Mouse (Mus musculus): Measurements from ENCODE around the gene Atp6v0e. TPM values are rescaled to one million over a fixed set of nuclear protein-coding genes. Genes with fewer than 3 reads are reported as not detected.

Atp6v0e gene
- polyA plus RNA-seq, 1 experiment from 2014 or later = 87.3 TPM

DNA sequence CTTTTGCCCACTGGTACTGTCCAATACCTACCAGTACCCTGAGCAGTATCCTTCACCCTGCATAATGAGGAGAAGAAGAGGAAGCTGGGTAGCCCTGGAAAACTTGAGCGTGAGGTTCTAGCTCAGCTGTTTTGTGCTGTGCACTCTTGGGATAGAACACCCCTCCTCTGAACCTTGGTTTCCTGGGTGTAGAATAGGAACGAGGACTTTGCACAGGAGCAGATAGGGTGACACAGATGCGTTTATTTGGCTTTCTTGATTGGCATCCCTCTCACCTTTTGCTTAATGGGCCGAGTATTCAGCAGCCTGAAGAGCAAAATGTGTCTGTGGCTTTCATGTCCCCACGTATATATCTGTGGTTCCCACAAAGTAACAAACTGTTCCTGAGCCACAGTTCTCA lies 41.1 kb upstream of the Atp6v0e start:
- Histone ChIP-seq H3K4me1 (replicated peaks; ENCODE audit: control insufficient read depth, insufficient read depth, low read length) (no peaks in the 10 kb centered on the region), H3K27ac (ENCODE audit: low read depth, low read length) (no peak overlapping the region), H3K9me3 (ENCODE audit: control insufficient read depth, low read length) (no peaks in the 10 kb centered on the region), H3K9ac (ENCODE audit: low read length) (no peak overlapping the region), H3K27me3 (ENCODE audit: control insufficient read depth, insufficient read depth, low read length) (no peaks in the 10 kb centered on the region), H3K36me3 (ENCODE audit: control insufficient read depth, insufficient read depth, low read length) (no peaks in the 10 kb centered on the region; the same call in 1 of the 2 replicates), H3K4me2 (ENCODE audit: low read depth, low read length, severe bottlenecking) (no peak overlapping the region), H3K4me3 (ENCODE audit: low read depth, low read length) (no peak overlapping the region)
- ATAC-seq (replicated peaks; ENCODE audit: low FRiP score) (no peak), DNase-seq (ENCODE audit: low spot score) (no peak)
- WGBS = 91% methylated on average over 5 of the region's 5 CpGs

DNA sequence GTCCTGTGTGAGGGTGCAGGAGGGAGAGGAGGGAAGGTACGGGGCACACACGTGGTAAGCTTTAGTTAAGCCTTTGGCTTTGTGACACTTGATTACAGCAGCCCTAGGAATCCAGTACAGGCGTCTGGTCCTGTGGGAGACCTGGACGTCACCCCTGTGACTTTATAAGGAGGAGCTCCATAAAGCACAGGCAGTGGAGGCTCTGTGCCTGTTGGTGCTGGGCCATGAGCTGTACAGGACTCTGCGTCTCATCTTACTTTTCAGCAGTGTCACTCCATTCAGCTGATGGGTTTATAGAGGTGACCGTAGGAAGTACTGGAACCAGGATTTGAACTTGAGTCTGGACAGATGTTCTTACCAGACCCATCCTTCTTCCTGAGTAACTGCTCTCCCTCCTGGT lies 39.0 kb upstream of the Atp6v0e start:
- H3K4me2 ChIP-seq (ENCODE audit: low read depth, low read length, severe bottlenecking) = no peak overlapping the region
- no peak overlapping the region for H3K4me3 ChIP-seq (ENCODE audit: low read depth, low read length)
- no peaks in the 10 kb centered on the region for H3K27me3 ChIP-seq (ENCODE audit: control insufficient read depth, insufficient read depth, low read length)
- no peak overlapping the region for H3K9ac ChIP-seq (ENCODE audit: low read length)
- peaks cover 4% of the 10 kb centered on the region; the same call in 1 of the 2 replicates for H3K36me3 ChIP-seq (ENCODE audit: control insufficient read depth, insufficient read depth, low read length)
- DNase-seq (ENCODE audit: low spot score) (no peak), ATAC-seq (replicated peaks; ENCODE audit: low FRiP score) (no peak)
- no peaks in the 10 kb centered on the region for H3K4me1 ChIP-seq (replicated peaks; ENCODE audit: control insufficient read depth, insufficient read depth, low read length)
- H3K9me3 ChIP-seq (ENCODE audit: control insufficient read depth, low read length) = no peaks in the 10 kb centered on the region
- no peak overlapping the region for H3K27ac ChIP-seq (ENCODE audit: low read depth, low read length)
- WGBS = 91% methylated on average over 6 of the region's 6 CpGs

DNA sequence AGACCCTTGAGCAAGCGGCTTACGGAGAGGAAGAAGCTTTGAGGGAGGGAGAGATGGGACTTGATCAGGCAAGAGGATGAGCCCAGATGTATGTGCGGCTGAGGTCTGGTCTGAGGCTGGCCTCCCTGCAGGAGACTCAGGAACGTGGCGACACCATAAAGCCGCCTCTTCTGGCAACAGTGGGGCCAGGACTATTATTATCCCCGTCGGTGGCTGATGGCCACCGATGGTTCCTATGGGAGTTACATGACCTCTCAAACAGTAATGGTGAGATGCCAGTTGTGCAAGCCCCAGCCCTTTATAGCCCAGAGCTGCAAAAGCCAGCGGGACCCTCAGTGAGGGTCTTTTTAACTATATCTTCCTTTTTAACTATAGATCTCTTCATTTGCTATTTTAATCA lies 38.0 kb upstream of the Atp6v0e start:
- Histone ChIP-seq H3K4me1 (replicated peaks; ENCODE audit: control insufficient read depth, insufficient read depth, low read length) (no peaks in the 10 kb centered on the region), H3K4me2 (ENCODE audit: low read depth, low read length, severe bottlenecking) (no peak overlapping the region), H3K9me3 (ENCODE audit: control insufficient read depth, low read length) (no peaks in the 10 kb centered on the region), H3K36me3 (ENCODE audit: control insufficient read depth, insufficient read depth, low read length) (peaks cover 4% of the 10 kb centered on the region; the same call in 1 of the 2 replicates), H3K27ac (ENCODE audit: low read depth, low read length) (no peak overlapping the region), H3K9ac (ENCODE audit: low read length) (no peak overlapping the region), H3K27me3 (ENCODE audit: control insufficient read depth, insufficient read depth, low read length) (no peaks in the 10 kb centered on the region), H3K4me3 (ENCODE audit: low read depth, low read length) (no peak overlapping the region)
- WGBS = 96% methylated on average over 10 of the region's 10 CpGs
- DNase-seq (ENCODE audit: low spot score) = no peak
- ATAC-seq (replicated peaks; ENCODE audit: low FRiP score) = no peak

DNA sequence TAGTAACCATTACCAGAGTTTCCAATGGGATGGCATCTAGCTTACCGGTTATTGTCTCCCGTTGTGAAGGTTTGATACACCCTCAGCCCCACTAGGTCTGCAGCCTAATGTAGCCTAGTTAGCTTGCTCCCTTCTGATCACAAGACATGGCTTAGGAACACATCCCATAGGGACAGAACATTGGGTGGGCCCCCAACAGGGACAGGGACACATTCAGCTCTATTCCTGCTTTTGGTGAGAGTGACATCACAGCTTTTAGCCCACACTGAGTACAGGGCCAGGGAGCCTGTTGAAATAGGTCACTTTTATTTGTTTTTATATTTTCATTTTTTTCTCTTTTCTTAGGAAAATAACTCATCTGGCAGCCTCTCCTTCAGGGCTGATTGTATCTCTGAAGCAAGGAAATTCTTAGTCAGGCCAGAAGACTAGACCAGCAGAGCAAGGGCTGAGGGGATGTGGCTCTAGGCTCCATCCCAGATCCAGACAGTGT lies 37.5 kb upstream of the Atp6v0e start:
- DNase-seq (ENCODE audit: low spot score) (no peak), ATAC-seq (replicated peaks; ENCODE audit: low FRiP score) (no peak)
- Histone ChIP-seq H3K9me3 (ENCODE audit: control insufficient read depth, low read length) (no peaks in the 10 kb centered on the region), H3K36me3 (ENCODE audit: control insufficient read depth, insufficient read depth, low read length) (peaks cover 4% of the 10 kb centered on the region; the same call in 1 of the 2 replicates), H3K4me1 (replicated peaks; ENCODE audit: control insufficient read depth, insufficient read depth, low read length) (no peaks in the 10 kb centered on the region), H3K27me3 (ENCODE audit: control insufficient read depth, insufficient read depth, low read length) (no peaks in the 10 kb centered on the region), H3K4me2 (ENCODE audit: low read depth, low read length, severe bottlenecking) (no peak overlapping the region), H3K9ac (ENCODE audit: low read length) (no peak overlapping the region), H3K27ac (ENCODE audit: low read depth, low read length) (no peak overlapping the region), H3K4me3 (ENCODE audit: low read depth, low read length) (no peak overlapping the region)
- 89% methylated on average over 2 of the region's 2 CpGs for WGBS

GRCm38 (mm10) chr17:26628479-26628878 lies 34.6 kb upstream of the Atp6v0e start:
- H3K27me3 ChIP-seq (ENCODE audit: control insufficient read depth, insufficient read depth, low read length) = no peaks in the 10 kb centered on the region
- ATAC-seq (replicated peaks; ENCODE audit: low FRiP score) = no peak
- H3K9ac ChIP-seq (ENCODE audit: low read length) = no peak overlapping the region
- no peak for DNase-seq (ENCODE audit: low spot score)
- no peak overlapping the region for H3K4me3 ChIP-seq (ENCODE audit: low read depth, low read length)
- H3K27ac ChIP-seq (ENCODE audit: low read depth, low read length) = no peak overlapping the region
- no peak overlapping the region for H3K4me2 ChIP-seq (ENCODE audit: low read depth, low read length, severe bottlenecking)
- peaks cover 8% of the 10 kb centered on the region; the same call in 1 of the 2 replicates for H3K36me3 ChIP-seq (ENCODE audit: control insufficient read depth, insufficient read depth, low read length)
- WGBS = 92% methylated on average over 6 of the region's 6 CpGs
- no peaks in the 10 kb centered on the region for H3K4me1 ChIP-seq (replicated peaks; ENCODE audit: control insufficient read depth, insufficient read depth, low read length)
- no peaks in the 10 kb centered on the region for H3K9me3 ChIP-seq (ENCODE audit: control insufficient read depth, low read length)

GRCm38 (mm10) chr17:26628936-26629335 lies 34.1 kb upstream of the Atp6v0e start:
- Histone ChIP-seq H3K4me2 (ENCODE audit: low read depth, low read length, severe bottlenecking) (no peak overlapping the region), H3K27ac (ENCODE audit: low read depth, low read length) (no peak overlapping the region), H3K9ac (ENCODE audit: low read length) (no peak overlapping the region), H3K9me3 (ENCODE audit: control insufficient read depth, low read length) (no peaks in the 10 kb centered on the region), H3K4me3 (ENCODE audit: low read depth, low read length) (no peak overlapping the region), H3K27me3 (ENCODE audit: control insufficient read depth, insufficient read depth, low read length) (no peaks in the 10 kb centered on the region), H3K36me3 (ENCODE audit: control insufficient read depth, insufficient read depth, low read length) (peaks cover 8% of the 10 kb centered on the region; the same call in 1 of the 2 replicates), H3K4me1 (replicated peaks; ENCODE audit: control insufficient read depth, insufficient read depth, low read length) (no peaks in the 10 kb centered on the region)
- 99% methylated on average over 3 of the region's 3 CpGs for WGBS
- ATAC-seq (replicated peaks; ENCODE audit: low FRiP score) = no peak
- no peak for DNase-seq (ENCODE audit: low spot score)

DNA sequence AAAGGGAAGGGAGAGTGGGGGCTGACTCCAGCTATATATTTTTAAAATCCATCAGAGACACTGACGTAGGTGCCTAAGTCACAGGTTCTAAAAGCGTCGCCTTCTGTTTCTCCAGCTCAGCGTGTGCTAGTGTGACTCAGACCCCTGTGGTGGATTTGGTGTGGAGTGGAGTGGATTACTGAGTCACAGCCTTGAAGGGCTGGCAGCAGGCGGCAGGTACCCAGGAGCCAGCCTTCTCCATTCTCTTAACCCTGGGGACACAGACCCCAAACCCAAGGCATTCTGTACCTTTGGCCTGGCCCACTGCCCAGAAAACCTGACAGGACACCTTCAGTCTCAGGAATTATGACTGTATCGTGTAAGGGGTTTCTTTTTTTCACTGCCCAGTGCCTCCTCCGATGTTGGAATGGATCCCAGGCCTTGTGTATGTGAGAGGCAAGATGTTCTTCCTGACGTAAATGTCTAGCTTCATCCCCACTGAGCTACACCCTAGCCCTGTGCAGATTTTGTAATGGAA lies 31.2 kb upstream of the Atp6v0e start:
- Histone ChIP-seq H3K4me3 (ENCODE audit: low read depth, low read length) (no peak overlapping the region), H3K9ac (ENCODE audit: low read length) (no peak overlapping the region), H3K9me3 (ENCODE audit: control insufficient read depth, low read length) (no peaks in the 10 kb centered on the region), H3K4me2 (ENCODE audit: low read depth, low read length, severe bottlenecking) (no peak overlapping the region), H3K27ac (ENCODE audit: low read depth, low read length) (no peak overlapping the region), H3K4me1 (replicated peaks; ENCODE audit: control insufficient read depth, insufficient read depth, low read length) (no peaks in the 10 kb centered on the region), H3K36me3 (ENCODE audit: control insufficient read depth, insufficient read depth, low read length) (peaks cover 10% of the 10 kb centered on the region; the same call in 1 of the 2 replicates), H3K27me3 (ENCODE audit: control insufficient read depth, insufficient read depth, low read length) (no peaks in the 10 kb centered on the region)
- ATAC-seq (replicated peaks; ENCODE audit: low FRiP score) = no peak
- no peak for DNase-seq (ENCODE audit: low spot score)
- 92% methylated on average over 8 of the region's 8 CpGs for WGBS

- WGBS = 97% methylated on average over 9 of the region's 9 CpGs
- Histone ChIP-seq H3K4me3 (ENCODE audit: low read depth, low read length) (no peak overlapping the region), H3K27me3 (ENCODE audit: control insufficient read depth, insufficient read depth, low read length) (no peaks in the 10 kb centered on the region), H3K9ac (ENCODE audit: low read length) (no peak overlapping the region), H3K9me3 (ENCODE audit: control insufficient read depth, low read length) (no peaks in the 10 kb centered on the region), H3K4me1 (replicated peaks; ENCODE audit: control insufficient read depth, insufficient read depth, low read length) (no peaks in the 10 kb centered on the region), H3K36me3 (ENCODE audit: control insufficient read depth, insufficient read depth, low read length) (peaks cover 6% of the 10 kb centered on the region; the same call in 1 of the 2 replicates), H3K27ac (ENCODE audit: low read depth, low read length) (no peak overlapping the region), H3K4me2 (ENCODE audit: low read depth, low read length, severe bottlenecking) (no peak overlapping the region)
- no peak for DNase-seq (ENCODE audit: low spot score)
- no peak for ATAC-seq (replicated peaks; ENCODE audit: low FRiP score)
Observed at GRCm38 (mm10) chr17:26633186-26633585, 29.8 kb upstream of the Atp6v0e start.

DNA sequence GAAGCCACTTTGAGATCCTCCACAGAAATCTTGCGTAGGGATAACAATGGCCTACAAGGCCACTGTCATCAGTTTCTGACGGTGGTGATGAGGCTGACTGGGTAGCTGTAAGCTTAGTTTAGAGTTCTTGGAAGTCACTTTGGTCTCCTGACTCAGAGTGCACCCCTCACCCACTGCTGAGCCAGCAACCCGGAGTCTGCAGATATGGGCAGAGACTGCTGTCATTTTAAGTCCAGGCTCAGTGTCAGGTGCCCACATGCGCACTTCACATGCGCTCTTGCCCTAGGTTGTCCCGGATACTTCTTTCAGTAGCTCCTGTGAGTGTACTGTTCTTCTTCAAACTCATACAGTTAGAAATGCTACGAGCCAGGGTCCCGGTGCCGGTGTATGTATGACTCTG lies 29.1 kb upstream of the Atp6v0e start:
- H3K4me2 ChIP-seq (ENCODE audit: low read depth, low read length, severe bottlenecking) = no peak overlapping the region
- H3K27me3 ChIP-seq (ENCODE audit: control insufficient read depth, insufficient read depth, low read length) = no peaks in the 10 kb centered on the region
- peaks cover 6% of the 10 kb centered on the region; the same call in 1 of the 2 replicates for H3K36me3 ChIP-seq (ENCODE audit: control insufficient read depth, insufficient read depth, low read length)
- no peak for ATAC-seq (replicated peaks; ENCODE audit: low FRiP score)
- H3K4me3 ChIP-seq (ENCODE audit: low read depth, low read length) = no peak overlapping the region
- DNase-seq (ENCODE audit: low spot score) = no peak
- WGBS = 93% methylated on average over 9 of the region's 9 CpGs
- H3K27ac ChIP-seq (ENCODE audit: low read depth, low read length) = no peak overlapping the region
- H3K4me1 ChIP-seq (replicated peaks; ENCODE audit: control insufficient read depth, insufficient read depth, low read length) = no peaks in the 10 kb centered on the region
- H3K9ac ChIP-seq (ENCODE audit: low read length) = no peak overlapping the region
- H3K9me3 ChIP-seq (ENCODE audit: control insufficient read depth, low read length) = no peaks in the 10 kb centered on the region

Measured in forebrain, embryonic 11.5 days (tissue).